Mouse (Mus musculus) adrenal gland, adult 2 months (tissue): ENCODE data around the gene Fkbp6. TPM values are rescaled to one million over a fixed set of nuclear protein-coding genes. Genes with fewer than 3 reads are reported as not detected.

Experiments used
- DNase-seq: peaks from one replicate; pipeline ENCODE4 v3.0.0; 2021
- polyA plus RNA-seq: library from polyadenylated mRNA; depleted of rRNA; stranded (reverse); fragments of >200 nt; gene quantifications from 2 replicates; pipeline ENCODE4 v1.2.3, GENCODE M21; 2012
- total RNA-seq, 2 experiments: library from RNA; stranded (reverse); gene quantifications; 2 replicates each; pipeline ENCODE4 v1.2.3; 2021

The Fkbp6 gene
- total and polyA plus RNA-seq, 3 experiments = not detected

DNA sequence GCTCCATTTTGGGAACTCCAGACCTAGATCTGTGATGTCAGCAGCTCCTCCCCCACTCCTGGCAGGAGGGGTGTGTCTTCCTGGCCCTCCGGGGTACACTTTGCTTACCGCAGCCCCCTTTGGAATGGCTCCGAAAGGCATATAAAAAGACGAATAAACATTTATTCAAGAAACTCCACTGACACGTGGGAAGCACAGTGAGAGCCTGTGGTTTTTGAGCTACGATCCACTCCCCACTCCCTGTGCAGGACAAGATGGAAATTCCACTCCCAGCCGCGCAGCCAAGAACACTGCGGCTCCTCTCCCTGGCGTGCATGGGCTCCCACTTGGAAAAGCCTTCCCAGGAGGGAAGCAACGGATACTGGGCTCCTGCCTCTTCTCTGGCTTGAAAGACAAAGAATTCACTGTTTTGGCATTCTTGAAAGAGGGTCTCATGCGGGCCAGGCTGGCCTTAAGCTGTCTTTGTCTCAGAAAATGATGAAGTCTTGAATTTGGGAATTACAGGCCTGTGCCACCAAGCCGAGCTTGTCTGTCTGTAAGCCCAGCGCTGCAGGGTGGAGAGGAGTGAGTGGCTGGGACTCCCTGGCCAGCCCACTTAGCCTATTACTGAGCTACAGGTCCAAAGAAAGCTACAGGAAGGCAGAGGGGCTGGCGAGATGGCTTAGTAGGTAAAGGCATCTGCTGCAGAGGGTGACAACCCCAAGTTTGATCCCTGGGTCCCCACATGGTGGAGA lies 75.0 kb downstream of the Fkbp6 start:
- no peak for DNase-seq

DNA sequence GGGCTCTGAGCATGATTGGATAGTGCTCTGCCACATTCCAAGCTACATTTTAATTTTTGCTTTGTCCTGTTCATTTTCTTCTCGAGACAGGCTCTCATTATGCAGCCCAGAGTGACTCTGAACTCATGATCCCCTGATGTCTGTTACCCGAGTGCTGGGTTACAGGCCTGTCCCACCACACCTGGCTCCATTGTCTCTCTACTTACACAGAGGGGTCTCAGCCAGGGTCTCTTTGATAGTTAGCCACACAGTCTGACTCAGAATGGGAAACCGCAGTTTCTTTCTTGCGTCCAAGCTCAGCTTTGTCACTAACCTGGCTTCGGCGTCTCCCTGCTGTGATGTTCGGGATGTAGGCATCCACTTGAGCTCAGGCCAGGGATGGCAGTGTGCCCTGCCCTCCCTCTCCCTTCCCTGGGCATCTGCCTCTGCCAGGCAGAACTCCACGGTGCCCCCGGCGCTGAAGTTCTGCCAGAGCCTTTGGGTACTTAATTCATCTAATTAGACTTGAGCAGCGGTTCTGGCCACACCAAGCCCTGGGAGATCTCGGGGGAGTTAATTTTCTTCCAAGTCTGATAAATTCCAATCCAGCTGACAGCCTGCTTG lies 78.2 kb downstream of the Fkbp6 start:
- no peak for DNase-seq

DNA sequence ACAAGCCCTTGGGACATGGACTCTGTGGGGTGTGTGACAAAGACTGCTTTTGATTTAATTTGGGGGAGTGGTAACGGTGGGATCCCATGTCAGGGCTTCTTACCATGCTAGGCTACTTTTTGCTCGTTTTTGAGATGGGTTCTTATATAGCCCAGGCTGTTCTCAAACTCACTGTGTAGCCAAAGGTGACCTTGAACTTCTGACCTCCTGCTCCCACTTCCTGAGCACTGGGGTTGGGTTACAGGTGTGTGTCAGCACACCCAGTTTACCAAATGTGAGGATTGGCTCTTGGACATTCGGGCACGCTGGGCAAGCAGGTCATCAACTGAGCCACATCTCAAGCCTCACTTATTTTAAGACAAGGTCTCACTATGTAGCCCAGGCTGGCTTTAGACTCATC lies 79.5 kb downstream of the Fkbp6 start:
- DNase-seq = no peak

DNA sequence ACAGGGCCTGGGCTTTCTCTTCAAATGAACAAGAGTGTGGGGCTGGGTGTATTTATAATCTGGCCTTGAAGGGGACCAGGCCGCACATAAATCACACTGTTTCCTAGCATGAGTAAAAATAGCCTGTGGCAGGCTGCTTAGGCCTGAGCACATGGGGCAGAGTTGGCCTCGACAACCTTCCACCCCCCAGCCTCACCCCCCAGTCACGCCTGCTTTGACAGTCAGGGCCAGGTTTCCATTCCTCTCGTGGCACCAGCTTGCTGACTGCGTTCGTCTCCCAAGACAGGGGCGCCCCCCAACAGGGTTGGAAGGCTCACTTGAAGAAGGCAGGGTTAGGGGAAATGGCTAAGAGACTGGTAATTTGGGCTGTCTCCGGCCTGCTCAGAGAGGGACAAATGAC lies 80.4 kb downstream of the Fkbp6 start:
- peak; percentile 68 for DNase-seq

DNA sequence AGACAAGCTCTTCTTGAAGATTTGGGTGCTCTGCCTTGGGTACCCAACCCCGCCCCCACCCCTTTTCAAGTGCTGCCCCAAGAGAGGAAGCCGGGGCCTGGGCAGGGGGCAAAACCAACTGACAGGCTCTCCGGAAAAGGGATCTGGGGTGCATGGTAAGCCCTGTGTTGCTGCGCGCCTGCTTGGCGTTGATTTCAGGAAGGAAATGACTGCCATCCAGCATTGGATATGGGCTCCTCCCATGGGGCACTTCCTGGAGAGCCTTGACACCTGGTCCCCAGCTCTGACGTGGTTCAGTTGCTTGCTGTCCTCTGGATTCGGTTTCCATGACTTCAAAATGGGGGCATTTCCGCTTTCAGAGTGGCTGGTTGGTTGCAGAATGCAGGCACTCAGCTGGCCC lies 85.3 kb downstream of the Fkbp6 start:
- DNase-seq = no peak

DNA sequence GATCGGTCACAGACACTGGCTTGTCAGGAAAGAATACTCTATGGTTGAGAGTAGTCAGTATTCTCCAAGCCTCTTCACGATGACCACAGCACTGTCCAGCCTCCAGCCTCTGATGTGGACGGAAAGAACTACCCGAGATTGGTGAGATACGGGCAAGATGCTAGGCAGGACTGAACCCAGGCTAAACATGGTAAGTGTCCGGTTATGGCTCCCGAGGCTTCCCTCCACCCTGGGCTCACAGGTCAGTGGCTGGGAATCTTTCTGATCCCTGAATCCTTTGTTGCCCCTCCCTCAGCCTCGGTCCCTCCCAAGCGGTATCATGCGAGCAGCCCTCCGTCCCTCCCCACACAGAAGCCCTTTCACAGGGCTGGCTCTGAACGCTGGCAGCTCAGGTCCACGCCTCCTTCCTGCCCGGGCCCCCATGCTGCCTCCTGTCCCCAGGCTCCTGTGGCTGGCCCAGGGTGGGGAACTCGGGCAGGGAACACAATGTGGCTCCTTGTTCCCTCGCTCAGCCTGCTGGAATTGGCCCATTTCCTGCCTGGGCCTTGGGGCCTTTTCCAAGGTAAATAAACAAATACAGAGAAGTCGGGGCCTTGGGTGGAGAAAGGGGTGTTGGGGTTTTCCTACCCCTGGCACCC lies 85.9 kb downstream of the Fkbp6 start:
- peak; percentile 73 for DNase-seq

DNA sequence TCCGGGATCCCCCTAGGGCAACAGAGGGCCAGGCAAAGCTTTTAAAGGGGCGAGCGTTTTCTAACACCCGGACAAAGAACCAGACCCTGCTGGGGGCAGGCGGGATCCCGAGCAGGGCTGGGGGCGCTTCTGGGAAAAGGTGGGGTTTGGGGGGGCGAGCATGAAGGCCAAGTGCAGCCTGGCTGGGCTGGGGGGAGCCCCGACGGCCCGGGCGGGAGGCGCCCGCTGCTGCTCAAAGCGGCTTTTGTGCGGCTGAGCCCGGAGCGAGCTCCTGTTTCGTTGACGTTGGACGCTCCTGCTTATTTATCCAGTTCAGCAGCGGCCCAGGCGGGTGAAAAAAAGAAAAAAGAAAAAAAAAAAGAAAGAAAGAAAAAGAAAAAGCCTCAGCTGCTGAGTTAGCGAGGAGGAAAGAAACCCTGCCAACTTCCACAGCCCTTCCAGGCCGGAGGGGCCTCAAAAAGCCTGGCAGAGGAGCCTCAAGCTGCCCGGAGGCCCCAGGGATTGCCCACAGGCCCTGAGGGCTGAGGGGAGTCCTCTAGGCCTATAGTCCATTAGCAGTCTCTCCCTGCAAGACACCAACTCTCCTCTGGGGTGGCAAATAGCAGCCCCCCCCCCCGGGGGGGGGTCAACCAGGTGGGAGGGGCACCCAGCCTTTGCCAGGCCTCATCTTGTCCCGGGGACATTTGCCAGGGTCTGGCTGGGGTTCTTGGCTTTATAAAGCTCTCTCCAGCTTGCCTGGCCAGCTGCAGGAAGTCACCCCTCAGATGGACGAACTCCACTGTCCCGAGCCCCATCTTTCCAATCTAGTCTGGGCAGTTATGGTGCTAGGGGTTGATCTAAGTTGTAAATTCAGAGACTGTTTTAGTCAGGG lies 91.3 kb downstream of the Fkbp6 start:
- DNase-seq = no peak

DNA sequence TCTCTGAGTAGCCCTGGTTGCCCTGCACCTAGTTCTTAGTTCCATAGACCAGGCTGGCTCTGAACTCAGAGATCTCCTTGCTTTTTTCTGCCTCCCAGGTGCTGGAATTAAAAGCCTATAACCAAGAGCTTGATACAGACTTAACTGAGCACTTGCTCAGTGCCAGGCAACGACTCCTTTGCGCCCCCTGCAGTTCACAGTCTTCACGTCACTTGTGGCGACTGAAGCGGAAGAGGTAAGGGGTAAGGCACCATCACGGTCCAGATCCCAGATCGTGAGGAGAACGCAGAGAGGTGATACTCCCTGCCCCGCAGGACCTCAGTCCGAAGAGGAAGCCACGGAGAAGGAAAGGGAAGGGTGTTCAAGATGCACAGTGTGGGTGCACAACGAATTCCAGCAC lies 92.3 kb downstream of the Fkbp6 start:
- DNase-seq = no peak

DNA sequence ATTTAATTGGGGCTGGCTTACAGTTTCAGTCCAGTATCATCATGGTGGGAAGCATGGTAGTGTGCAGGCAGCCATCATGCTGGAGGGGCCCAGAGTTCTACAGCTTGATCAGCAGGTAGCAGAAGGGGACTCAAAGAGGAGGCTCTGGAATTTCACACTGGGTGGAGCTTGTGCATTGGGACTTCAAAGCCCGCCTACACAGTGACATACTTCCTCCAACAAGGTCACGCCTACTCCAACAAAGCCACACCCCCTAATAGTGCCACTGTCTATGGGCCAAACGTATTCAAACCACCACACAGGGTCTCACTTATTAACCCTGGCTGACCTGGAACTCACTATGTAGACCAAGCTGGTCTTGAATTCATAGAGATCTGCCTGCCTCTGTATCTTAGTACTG lies 93.7 kb downstream of the Fkbp6 start:
- no peak for DNase-seq

DNA sequence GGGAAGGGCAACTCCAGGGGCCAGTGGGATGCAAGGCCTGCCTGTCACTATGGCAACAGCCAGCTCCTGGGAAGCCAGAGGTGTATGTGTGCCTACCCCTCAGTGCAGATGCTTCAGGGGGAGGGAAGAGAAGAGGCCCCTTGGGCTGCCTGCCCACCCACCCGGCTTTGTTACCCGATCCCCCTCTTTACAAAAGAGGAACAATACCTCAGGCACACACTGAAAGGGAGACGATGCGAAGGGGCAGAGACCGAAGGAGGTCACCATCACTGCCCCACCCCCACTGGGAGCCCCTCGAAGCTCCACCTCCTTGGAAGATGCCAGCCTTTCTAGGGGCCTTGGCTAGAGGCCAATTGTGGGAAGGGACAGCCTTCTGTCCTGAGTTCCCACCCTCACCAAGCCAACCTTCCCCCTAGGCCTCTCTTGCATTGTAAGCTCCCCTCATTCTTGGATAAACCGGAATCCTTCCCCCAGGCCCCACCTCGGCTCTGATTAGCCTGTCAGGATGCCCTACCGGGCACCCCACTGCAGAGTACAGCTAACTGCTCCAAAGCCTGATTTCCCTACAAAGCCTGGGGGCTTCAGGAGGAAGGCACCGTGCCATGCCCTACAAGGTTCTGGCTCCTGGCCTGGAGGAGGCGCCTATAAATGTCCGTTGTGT lies 96.0 kb downstream of the Fkbp6 start:
- DNase-seq = no peak

DNA sequence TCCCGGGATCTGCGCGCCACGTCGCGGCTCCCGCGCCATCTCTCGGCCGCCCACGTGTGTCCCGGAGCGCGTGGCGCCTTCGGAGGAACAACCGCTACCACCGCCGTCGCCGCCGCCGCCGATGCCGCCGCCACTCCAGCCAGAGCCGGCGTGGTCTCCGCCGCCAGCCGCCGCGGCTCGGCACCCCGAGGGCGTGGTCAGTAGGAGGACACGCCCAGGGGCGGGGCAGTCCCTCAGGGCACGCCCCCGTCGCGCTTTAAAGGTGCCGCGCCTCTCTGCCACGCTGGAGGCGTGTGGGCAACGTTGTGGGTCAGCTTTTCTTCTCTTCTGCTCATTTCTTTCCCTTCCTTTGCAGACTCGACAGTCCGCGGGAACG lies 98.8 kb downstream of the Fkbp6 start, which contains the start of gene Fzd9:
Fzd9 (minus strand) TSS at position 152 of the 376 bp plus-strand sequence.
- DNase-seq = peak; percentile 93

DNA sequence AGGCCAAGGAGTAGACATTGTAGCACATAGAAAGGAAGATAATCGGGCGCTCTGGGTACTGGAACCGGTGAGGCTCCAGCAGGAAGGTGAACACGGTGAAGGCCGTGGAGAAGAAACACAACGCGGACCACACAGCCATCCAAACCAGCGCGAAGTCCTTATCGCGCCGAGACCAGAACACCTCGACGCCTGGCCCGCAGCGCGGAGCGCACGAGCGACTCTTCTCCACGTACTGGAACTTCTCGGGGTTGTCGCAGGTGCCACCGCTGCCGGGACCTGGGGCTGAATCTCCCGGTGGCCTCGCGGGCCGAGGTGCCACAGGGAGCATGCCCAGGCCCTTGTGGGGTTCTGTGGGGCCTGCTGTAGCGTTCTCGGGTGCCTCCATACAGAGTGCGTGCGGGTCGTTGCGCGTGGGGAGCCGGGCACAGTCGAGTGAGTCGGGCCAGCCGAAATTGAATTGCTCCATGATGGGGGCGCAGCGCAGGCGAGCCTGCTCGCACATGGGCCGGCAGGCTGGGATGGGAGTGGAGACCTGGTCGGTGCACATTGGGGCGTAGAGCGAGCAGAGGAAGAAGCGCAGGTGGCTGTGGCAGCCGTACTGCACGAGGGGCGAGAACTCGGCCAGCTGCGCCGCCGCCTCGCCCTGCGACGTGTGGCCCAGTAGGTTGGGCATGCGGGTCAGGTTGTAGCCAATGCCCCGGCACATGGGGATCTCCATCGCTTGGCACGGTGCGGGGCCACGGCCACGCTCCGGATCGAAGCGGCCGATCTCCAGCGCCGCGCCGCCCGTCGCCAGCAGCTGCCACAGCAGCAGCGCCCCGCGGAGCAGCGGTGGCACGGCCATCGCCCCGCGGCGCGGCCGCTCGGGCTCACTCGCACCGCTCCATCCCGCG lies 99.4 kb downstream of the Fkbp6 start:
- DNase-seq = peak; percentile 56

DNA sequence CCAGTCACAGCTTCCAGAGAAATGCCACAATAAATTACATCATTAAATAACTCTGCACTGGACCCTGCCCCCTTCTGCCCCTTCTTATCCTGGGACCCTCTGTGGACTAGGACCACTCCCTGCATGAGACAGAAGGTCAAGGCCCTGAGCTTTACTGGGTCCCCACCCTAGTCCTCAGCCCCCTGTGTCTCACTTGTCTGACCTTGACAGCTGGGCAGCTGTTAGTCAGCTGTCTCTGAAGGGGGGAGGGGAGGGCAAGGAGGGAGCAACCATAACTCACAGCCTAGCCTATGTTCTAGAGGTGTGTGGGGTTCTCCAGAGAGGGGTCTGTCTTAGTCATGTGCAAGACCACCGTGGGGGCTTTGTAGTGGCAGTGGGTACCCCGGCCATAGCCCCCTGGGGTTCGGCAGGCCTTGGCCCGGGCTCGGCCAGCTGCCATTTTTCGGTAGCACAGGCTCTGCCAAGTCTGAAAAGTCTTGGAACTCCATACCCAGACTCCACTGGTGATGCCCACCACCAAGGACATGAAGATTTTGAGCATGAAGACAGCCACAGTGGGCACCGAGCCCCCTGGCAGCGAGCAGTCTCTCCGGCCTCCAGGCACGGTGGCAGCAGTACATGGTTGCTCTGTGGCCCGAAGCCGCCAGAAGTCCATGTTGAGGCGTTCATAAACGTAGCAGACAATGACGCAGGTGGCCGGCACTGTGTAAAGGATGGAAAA lies 100.7 kb downstream of the Fkbp6 start:
- peak; percentile 75 for DNase-seq

DNA sequence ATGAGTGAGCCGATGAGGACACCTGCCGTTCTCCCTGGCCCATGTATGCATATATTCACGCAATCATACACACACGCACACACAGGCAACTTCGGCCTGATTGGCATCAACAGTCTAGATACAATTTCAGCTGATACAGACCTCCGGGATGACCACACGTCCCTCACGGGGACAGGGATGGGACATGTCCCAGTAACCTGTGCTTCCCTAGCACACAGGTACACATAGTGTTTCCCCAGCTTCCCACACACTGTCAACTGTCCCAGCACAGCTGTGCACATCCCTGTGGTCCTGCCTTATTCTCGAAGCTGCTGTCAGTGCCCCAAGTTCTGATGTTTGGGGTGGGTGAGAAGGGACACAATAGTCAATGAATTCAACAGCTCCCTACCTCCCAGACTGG lies 102.5 kb downstream of the Fkbp6 start:
- DNase-seq = no peak

DNA sequence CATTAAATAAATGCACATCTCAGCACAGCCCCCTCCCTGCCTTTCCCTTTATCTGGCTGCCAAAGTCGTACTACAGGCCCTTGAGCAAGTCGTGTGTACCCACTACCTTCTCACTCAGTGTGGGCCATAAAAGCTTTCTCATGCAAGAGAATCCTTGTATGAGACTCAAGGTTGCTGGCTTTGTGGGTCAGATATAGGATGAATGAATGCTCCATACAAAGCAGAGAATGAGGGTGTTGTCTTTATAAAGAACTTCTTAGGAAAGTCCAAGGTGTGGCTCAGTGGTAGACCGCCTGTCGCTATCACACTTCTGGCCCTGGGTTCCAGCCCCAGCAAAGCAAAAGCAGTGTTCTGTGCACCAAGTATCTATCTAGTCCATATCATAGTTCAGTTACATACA lies 103.3 kb downstream of the Fkbp6 start:
- DNase-seq = no peak

DNA sequence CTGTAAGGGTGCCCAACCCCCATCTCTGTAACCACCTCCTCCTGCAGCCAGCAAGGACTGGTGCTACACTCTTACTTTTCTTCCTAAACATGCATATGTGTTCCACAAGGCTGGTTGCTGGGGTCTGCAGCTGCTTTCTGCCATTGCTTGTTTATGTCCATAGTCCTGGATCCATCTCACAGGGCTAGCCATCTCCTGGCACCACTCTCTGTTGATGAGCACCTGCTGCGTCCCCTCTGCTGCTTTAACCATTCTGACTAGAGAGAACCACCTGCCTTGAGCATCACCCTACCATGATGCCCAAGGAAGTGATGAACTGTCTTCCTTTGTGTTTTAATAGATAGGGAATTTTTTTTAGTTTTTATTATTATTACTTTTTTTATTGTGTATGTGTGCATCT lies 106.7 kb downstream of the Fkbp6 start:
- DNase-seq = no peak

DNA sequence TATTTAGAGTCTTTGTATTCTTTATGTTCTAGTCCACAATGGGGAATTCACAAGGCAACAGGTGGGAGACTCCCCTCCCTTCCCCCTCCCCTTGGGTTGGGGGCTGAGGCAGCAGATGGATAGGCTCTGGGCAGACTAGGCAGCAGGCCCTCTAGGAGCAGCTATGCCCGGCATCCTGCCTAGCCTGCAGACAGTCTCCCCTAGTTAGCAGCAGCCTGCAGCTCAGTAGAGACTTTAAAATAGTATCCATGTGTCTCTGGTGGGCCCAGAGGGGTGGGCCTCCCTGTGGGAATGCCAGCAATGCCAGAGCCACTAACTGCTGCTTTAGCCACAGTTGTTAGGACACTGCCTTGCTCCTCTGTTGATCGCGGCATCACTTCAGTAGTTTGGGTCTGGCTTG lies 107.2 kb downstream of the Fkbp6 start:
- no peak for DNase-seq

DNA sequence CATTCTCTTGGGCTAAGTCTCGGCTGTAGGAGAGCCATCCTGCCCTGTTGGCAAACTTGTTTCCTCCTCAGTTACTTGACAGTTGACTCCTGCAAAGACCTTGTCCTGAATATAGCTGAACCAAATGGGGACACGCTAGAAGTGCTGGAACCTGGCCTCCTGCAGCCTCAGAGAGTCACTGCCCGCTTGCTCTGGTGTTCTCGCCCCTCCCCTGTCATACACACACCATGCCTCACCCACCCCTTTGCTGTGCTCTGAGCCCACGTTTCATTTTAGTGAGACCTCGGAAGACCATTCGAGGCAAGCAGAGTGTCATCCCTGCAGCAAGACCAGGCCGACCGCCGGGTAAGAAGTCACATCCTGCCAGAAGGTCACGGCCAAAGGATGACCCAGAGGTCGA lies 107.7 kb downstream of the Fkbp6 start:
- DNase-seq = no peak
